Mouse (Mus musculus): ENCODE measurements around the gene Actb.
A peak's percentile ranks its signal among the peaks of the same experiment; 100 is the strongest.

DNA sequence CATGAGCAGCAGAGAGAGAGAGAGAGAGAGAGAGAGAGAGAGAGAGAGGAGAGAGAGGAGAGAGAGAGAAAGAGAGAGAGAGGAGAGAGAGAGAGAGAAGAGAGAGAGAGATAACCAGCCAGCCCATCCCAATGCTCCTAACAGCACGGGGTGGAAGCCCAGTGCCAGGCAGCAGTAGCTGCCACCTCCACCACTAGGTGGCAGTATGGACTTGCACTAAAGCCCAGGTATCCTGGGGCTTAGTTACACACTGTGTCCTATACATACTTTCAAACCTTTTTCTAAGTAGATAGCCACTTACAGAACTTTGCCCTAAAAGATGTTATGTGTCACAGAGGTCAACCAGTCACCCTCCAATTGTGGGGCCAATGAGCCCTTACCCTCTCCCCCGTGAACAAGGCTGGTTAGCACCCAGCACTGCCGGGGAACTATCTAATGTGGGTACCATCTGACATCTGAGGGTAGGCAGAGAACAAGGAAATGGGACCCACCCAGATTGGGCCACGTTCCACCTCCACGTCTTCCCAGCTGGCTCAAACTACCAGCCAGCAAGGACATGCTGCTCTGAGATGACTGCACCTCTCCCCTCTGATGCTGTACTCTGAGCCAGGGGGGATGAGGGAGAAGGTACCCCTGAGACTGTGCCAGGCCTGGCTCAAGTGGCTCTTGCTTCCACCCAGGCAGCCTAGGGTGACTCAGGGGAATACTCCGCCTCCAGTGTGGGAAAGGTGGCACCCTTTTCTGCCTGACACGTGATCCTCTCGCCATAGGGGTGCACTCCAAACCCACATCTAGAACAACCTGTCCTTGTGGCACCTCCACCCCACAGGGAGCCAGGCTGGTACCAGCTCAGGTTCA lies 27.0 kb downstream of the Actb start:
- TF ChIP-seq CTCF (conservative IDR thresholded peaks at IDR 0.05; ENCODE audit: low read length), result peak; percentile 80
- no peak for TF ChIP-seq NANOG (IDR thresholded peaks at IDR 0.05; ENCODE audit: borderline replicate concordance, low read length)
- no peak for TF ChIP-seq POU5F1 (IDR thresholded peaks at IDR 0.05; ENCODE audit: borderline replicate concordance, low read length)

Data from E14TG2a.4 (cell line).